Mouse (Mus musculus): ENCODE data around the gene Zfp180. TPM values are rescaled to one million over a fixed set of nuclear protein-coding genes. Genes with fewer than 3 reads are reported as not detected.
"Not testable (repeated sequence)": the region's sequence is repeated elsewhere in the genome, so short reads cannot be mapped to it uniquely, and the experiment has no call there.

The Zfp180 gene
- polyA plus RNA-seq (2015; fragmentation: Nextera tagmentation; extraction: Ambion mirVana): 13.0 and 14.9 TPM in 2 replicates

DNA sequence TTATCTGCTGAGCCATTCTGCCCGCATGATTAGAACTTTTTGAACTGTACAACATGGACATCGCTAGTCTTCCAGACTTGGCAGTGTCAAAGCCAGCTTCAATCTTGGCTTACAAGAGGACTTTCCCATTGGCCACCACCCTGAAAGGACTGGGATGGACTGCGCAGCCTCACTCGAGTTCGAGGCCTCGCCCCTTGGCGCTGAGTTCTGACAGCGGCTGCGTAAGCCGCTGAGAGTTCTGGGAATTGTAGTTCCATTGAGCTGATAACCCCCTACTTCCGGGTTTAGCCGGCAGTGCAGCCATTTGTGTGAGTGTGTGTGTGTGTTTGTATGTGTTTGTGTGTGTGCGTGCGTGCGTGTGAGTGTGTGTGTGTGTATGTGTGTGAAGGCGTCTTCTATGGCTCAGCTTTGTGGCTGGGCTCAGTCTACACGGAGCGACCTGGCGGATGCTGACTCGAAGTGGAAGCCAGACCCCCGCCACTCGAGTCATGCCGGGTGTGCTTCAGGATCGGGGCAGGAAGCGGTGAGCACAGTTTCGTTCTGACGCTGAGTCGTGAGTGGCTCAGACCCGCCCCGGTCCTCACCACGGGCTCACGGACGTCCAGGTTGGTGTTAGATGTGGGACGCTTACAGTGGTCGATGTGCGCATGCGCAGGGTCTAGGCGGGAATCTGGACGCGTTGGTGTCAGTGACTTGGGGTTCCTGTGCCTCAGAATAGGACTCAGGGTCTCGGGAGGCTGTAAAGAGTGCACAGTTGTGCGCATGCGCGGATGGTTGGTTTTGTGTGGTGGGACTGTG is at the start of gene Zfp180:
Zfp180 (plus strand) TSS at position 291 of the 798 bp plus-strand sequence.
- Histone ChIP-seq H3K4me1 (peaks cover 15% of the 10 kb centered on the region), H3K27ac (replicated peaks) (peak within 1 kb of the TSS; percentile 72), H3K9ac (peak within 1 kb of the TSS; percentile 78), H3K27me3 (replicated peaks) (no peaks in the 10 kb centered on the region; the same call in 1 of the 2 replicates), H3K9me3 (no peaks in the 10 kb centered on the region), H3K4me3 (peak within 1 kb of the TSS; percentile 62), H3K4me2 (peak within 1 kb of the TSS; percentile 80), H3K36me3 (peaks cover 26% of the 10 kb centered on the region)
- peak; percentile 95 for ATAC-seq (ENCODE audit: extremely low read depth, insufficient number of reproducible peaks, low FRiP score, low TSS enrichment)
- 18% methylated on average over 44 of the region's 44 CpGs for WGBS

DNA sequence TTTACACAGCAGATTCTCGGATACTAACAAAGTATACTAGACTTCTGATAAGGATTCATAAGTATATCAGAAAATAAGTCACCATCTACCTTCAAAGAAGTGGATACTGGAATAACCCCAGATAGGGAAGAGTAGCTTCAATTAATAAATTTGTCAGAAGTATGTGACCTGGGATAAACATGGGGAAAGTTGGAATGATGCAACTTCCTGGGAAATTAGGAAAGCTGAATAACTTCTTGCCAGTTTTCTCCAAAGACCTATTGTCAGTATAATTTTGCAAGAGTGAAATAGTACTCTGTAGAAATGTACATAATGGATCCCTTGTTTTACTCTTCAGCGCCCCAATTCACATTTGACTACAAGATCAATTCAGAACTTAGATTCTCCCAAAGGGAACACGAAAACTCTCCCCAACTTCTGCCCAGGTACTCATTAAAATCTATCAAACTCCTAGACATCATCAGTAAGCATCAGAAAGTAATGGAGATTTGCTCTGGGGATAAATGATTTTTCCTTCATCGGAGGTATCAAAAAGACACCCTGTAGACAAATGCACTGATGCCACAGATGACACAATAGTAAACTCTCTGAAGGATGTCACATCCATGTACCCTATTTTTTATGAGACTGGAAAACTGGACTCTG is 28.9 kb upstream of the Zfp180 start, which contains the start of gene Vmn1r183:
Vmn1r183 (plus strand) TSS at position 595 of the 645 bp plus-strand sequence.
- no peak within 1 kb of the TSS for H3K4me3 ChIP-seq
- H3K9ac ChIP-seq: no peak within 1 kb of the TSS
- no peaks in the 10 kb centered on the region for H3K27me3 ChIP-seq (replicated peaks)
- no peaks in the 10 kb centered on the region for H3K9me3 ChIP-seq
- no peak within 1 kb of the TSS for H3K27ac ChIP-seq (replicated peaks)
- H3K4me1 ChIP-seq: no peaks in the 10 kb centered on the region
- H3K36me3 ChIP-seq: no peaks in the 10 kb centered on the region
- 60% methylated on average over 4 of the region's 4 CpGs for WGBS
- H3K4me2 ChIP-seq: no peak within 1 kb of the TSS
- ATAC-seq (ENCODE audit: extremely low read depth, insufficient number of reproducible peaks, low FRiP score, low TSS enrichment): no peak

DNA sequence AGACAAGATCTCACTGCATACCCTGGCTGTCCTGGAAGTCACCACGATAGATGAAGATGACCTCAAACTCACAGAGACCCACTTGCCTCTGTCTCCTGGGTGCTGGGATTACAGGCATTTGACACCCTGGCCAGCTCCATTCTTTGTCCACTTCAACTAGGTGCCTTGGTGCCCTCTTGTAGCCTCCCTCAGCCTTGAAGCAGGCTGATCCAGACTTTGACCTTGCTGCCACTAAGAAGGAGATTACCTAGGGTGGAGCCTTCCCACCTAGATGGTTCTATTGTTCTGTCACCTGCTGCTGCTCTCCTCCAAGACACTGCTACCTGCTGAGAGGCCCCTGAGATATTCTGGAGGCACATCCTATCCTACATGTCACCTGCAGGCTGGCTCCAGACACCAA is 7.3 kb upstream of the Zfp180 start:
- H3K27me3 ChIP-seq (replicated peaks); H3K9ac ChIP-seq; H3K4me1 ChIP-seq; H3K27ac ChIP-seq (replicated peaks); H3K9me3 ChIP-seq; H3K36me3 ChIP-seq; H3K4me3 ChIP-seq; ATAC-seq (ENCODE audit: extremely low read depth, insufficient number of reproducible peaks, low FRiP score, low TSS enrichment); H3K4me2 ChIP-seq: not testable (repeated sequence)
- 10% methylated on average over 1 of the region's 1 CpGs for WGBS

DNA sequence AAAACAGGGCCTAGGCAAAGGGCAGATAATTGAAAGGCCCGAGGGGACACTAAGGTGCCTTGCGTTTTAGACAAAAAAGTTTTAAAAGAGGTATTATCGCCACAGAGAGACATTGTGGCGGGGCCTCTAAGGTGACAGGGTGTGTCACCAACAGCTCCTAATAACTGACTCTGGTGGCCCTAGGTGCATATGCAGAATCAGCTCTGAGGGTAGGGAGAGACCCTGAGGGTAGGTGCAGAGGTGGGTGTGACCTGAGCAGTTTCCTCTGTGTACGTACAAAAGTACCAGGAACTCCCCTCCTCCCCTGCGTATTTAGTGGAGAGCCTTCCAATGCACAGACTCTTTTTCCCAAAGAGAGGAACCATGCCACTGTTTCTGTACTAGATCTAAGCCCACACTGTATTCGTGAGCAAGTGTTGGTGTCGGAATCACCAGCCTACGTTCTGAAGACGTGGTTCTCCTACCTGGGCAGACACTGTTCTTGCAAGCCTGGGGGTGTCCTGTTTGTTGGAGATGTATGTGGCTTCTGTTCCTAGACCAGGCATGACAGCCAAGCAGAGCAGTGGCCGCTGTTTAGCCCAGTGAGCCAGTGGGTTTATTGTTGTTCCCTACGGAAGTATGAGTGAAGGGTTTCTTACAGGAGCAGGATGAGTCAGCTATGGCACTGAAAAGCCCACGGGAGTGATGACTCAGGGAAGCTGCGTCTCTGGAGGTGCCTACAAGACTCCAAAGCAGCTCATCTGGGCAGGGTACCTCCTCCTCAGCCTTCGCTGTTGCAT is 922 bp downstream of the Zfp180 start:
- H3K4me2 ChIP-seq: peak overlapping the region; percentile 80
- H3K9me3 ChIP-seq: no peaks in the 10 kb centered on the region
- H3K9ac ChIP-seq: peak overlapping the region; percentile 78
- no peak for ATAC-seq (ENCODE audit: extremely low read depth, insufficient number of reproducible peaks, low FRiP score, low TSS enrichment)
- peak overlapping the region; percentile 72 for H3K27ac ChIP-seq (replicated peaks)
- WGBS: 46% methylated on average over 15 of the region's 15 CpGs
- peak overlapping the region; percentile 62 for H3K4me3 ChIP-seq
- no peaks in the 10 kb centered on the region; the same call in 1 of the 2 replicates for H3K27me3 ChIP-seq (replicated peaks)
- H3K36me3 ChIP-seq: peaks cover 35% of the 10 kb centered on the region
- H3K4me1 ChIP-seq: peaks cover 15% of the 10 kb centered on the region

DNA sequence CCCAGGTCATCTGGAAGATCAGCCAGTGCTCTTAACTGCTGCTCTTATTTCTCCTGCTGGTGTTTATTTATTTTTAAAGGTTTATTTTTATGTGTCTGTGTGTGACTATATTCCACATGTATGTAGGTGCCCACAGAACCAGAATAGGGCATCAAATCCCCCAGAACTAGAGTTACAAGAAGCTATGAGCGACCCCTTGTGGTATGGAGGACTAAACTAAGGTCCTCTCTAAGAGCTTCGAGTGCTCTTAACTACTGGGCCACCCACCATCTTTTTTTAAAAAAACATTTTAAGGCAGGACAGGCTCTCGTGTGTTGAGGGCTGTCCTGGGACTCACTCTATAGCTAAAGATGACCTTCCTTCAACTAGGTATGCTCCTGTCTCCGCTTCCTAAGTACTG is 5.1 kb downstream of the Zfp180 start:
- H3K27me3 ChIP-seq (replicated peaks): no peaks in the 10 kb centered on the region

DNA sequence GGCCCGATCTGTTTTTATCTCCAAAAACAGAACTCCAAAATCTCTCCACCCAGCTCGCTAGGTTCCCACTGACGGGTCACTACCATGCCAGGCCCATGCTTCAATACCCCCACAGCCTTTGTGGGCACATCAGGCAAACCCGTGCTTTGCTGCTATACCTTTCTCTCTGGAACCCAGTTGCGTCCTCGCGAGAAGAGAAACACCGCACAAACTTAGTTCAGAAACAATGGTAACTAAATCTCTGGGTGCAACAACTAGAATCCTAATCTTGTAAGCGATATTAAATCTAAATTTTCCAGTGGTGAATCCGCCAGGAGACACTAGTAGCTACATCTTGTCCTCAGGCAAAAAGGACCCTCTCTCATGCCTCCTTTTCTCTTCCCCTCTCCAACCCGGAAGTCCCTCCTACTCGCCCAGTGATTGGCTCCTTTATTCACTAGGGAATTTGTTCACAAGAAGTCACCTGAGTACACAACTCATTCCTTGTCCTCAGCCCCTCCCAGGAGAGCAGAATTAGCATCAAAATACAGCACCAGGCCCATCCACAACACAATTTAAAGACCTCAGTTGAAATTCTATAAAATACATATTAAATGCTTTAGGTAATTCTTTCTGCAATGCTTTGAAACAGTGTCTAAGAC is 5.9 kb downstream of the Zfp180 start:
- Histone ChIP-seq H3K4me3 (no peak overlapping the region), H3K4me2 (no peak overlapping the region), H3K27me3 (replicated peaks) (no peaks in the 10 kb centered on the region), H3K27ac (replicated peaks) (no peak overlapping the region), H3K9ac (no peak overlapping the region), H3K4me1 (peaks cover 12% of the 10 kb centered on the region), H3K9me3 (peaks cover 7% of the 10 kb centered on the region; the same call in 1 of the 2 replicates), H3K36me3 (peaks cover 59% of the 10 kb centered on the region)
- ATAC-seq (ENCODE audit: extremely low read depth, insufficient number of reproducible peaks, low FRiP score, low TSS enrichment): no peak
- WGBS: 92% methylated on average over 12 of the region's 12 CpGs

More for the DNA sequence above, 5.1 kb downstream of the Zfp180 start:
- H3K27ac ChIP-seq (replicated peaks): no peak overlapping the region
- H3K4me1 ChIP-seq: peaks cover 15% of the 10 kb centered on the region
- peaks cover 55% of the 10 kb centered on the region for H3K36me3 ChIP-seq
- peaks cover 7% of the 10 kb centered on the region; the same call in 1 of the 2 replicates for H3K9me3 ChIP-seq
- ATAC-seq (ENCODE audit: extremely low read depth, insufficient number of reproducible peaks, low FRiP score, low TSS enrichment): no peak
- H3K4me2 ChIP-seq: no peak overlapping the region
- 90% methylated on average over 4 of the region's 4 CpGs for WGBS
- H3K9ac ChIP-seq: no peak overlapping the region
- no peak overlapping the region for H3K4me3 ChIP-seq

DNA sequence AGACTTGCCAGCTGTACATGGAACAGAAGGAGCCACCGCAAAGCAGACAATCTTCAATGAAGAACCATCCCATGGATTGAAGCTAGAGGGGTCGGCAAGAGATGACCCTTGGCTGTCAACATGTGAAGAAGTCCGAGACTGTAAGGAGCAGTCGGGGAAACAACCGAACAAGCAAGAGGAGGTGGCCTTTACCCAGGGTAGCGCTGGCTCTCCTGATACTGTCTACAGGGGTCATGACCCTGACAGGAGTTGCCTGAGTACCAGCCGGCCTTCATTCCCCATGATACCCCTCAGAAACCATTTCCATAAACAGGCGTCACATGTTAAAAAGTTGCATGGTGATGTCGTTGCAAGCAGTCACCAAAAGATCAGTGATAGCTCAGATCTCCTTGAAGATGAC is 22.7 kb downstream of the Zfp180 start:
- no peak overlapping the region for H3K4me3 ChIP-seq
- H3K9me3 ChIP-seq: peaks cover 76% of the 10 kb centered on the region
- H3K4me1 ChIP-seq: no peaks in the 10 kb centered on the region
- WGBS: 90% methylated on average over 9 of the region's 9 CpGs
- H3K36me3 ChIP-seq: peaks cover 100% of the 10 kb centered on the region
- H3K27me3 ChIP-seq (replicated peaks): no peaks in the 10 kb centered on the region
- H3K4me2 ChIP-seq: no peak overlapping the region
- H3K9ac ChIP-seq: no peak overlapping the region
- no peak for ATAC-seq (ENCODE audit: extremely low read depth, insufficient number of reproducible peaks, low FRiP score, low TSS enrichment)
- H3K27ac ChIP-seq (replicated peaks): no peak overlapping the region

DNA sequence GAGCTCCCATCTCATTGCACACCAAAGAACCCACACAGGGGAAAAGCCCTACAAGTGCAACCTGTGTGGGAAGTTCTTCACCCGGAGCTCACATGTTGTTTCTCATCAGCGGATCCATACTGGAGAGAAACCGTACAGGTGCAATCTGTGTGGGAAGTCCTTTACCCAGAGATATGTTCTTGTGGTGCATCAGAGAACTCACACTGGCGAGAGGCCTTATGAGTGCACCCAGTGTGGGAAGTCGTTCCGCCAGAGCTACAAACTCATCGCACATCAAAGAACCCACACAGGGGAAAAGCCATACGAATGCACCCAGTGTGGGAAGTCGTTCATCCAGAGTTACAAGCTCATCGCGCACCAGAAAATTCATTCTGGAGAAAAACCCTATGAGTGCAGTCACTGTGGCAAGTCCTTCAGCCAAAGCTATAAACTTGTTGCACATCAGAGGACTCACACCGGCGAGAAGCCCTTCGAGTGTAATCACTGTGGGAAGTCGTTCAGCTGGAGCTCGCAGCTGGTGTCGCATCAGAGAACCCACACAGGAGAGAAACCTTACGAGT is 23.5 kb downstream of the Zfp180 start:
- no peak for ATAC-seq (ENCODE audit: extremely low read depth, insufficient number of reproducible peaks, low FRiP score, low TSS enrichment)
- Histone ChIP-seq H3K9me3 (peaks cover 76% of the 10 kb centered on the region), H3K4me2 (no peak overlapping the region), H3K27ac (replicated peaks) (no peak overlapping the region), H3K27me3 (replicated peaks) (no peaks in the 10 kb centered on the region), H3K36me3 (peaks cover 98% of the 10 kb centered on the region), H3K4me1 (no peaks in the 10 kb centered on the region), H3K9ac (no peak overlapping the region), H3K4me3 (no peak overlapping the region)
- WGBS: 92% methylated on average over 18 of the region's 18 CpGs

DNA sequence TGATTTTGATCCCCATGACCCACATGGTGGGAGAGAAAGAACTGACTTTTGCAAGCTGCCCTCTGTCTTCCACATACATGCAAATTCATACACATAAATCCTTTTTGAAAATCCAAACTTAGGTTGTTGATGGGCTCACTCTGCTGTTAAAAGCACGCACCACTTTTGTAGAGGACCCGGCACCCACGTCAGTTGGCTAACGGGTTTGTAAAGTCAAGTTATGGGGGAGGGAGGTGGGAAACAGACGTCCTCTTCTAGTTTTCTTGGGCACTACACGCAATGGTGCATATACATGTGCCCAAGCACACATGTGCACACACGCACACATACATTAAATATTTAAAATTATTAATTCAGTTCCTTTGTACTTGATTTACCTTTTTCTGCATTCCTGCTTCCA is 29.1 kb downstream of the Zfp180 start:
- no peak for ATAC-seq (ENCODE audit: extremely low read depth, insufficient number of reproducible peaks, low FRiP score, low TSS enrichment)
- Histone ChIP-seq H3K9me3 (peaks cover 30% of the 10 kb centered on the region), H3K4me3 (no peak overlapping the region), H3K4me1 (peaks cover 7% of the 10 kb centered on the region), H3K27me3 (replicated peaks) (no peaks in the 10 kb centered on the region), H3K36me3 (peaks cover 42% of the 10 kb centered on the region), H3K9ac (no peak overlapping the region), H3K27ac (replicated peaks) (no peak overlapping the region), H3K4me2 (no peak overlapping the region)
- 94% methylated on average over 7 of the region's 7 CpGs for WGBS

DNA sequence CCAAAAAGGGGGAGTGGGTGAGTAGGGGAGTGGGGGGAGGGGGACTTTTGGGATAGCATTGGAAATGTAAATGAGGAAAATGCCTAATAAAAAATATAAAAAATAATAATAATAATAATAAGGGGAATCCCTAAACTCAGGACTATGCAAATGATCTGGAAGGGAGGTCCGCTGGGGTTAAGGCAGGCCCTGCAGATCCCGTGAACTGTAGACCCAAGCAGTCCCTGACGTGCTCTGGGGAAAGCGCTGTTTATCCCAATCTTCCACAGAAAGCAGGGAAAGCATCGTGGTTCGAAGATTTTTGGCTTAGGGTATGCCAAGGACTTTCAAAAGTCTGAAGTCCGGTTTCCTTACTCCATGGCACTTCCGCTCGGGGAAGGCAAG is 30.0 kb downstream of the Zfp180 start:
- peak overlapping the region; percentile 83 for H3K4me3 ChIP-seq
- H3K27ac ChIP-seq (replicated peaks): peak overlapping the region; percentile 81
- H3K36me3 ChIP-seq: peaks cover 33% of the 10 kb centered on the region
- no peaks in the 10 kb centered on the region for H3K27me3 ChIP-seq (replicated peaks)
- peaks cover 20% of the 10 kb centered on the region for H3K9me3 ChIP-seq
- WGBS: 4% methylated on average over 9 of the region's 9 CpGs
- no peak for ATAC-seq (ENCODE audit: extremely low read depth, insufficient number of reproducible peaks, low FRiP score, low TSS enrichment)
- peak overlapping the region; percentile 89 for H3K9ac ChIP-seq
- H3K4me1 ChIP-seq: peaks cover 7% of the 10 kb centered on the region
- H3K4me2 ChIP-seq: peak overlapping the region; percentile 85

Data from heart, embryonic 13.5 days (tissue).